Mouse (Mus musculus) CD4-positive, CD25-positive, alpha-beta regulatory T cell (primary cell): ENCODE data around the gene Aifm1. TPM values are rescaled to one million over a fixed set of nuclear protein-coding genes. Genes with fewer than 3 reads are reported as not detected.

Experiments
- polyA plus RNA-seq: library from polyadenylated mRNA; unstranded; fragments of 100-300 nt; shearing (Covaris generic); gene quantifications from one replicate; pipeline ENCODE4 v1.2.1, GENCODE M21; 2017

The Aifm1 gene
- polyA plus RNA-seq: 44.2 TPM

DNA sequence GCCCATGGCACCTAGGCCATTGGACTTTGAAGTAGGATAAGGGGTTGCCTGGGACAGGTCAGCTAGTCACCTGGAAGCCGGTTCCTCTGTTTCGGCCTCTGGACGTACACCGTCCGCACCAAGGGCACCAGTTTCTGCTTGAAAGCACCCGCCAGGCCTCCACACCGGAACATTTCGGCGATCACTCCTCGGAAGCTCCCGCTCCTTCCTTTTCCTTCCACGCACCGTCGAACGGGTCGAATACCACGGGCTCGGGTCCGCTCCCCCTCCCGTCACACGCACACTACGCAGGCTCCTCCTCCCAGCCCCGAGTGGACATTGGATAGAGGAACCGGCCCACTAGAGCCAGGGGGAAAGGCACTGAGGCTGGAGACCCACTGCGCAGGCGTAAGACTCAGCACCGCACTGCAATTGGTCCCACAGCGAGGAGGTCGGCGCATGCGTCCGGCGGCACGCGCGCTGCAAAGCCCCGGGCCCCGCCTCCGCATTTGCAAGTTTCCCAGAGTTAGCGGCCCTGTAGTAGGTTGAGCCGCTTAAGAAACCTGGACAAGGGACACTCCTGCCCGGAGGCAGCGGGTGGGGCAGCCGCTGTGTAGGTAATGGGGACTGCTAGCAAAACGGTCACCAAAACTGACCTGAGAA is at the start of gene Aifm1:
TSS of gene Aifm1 (minus strand) at position 398 of the 642 bp plus-strand sequence.

DNA sequence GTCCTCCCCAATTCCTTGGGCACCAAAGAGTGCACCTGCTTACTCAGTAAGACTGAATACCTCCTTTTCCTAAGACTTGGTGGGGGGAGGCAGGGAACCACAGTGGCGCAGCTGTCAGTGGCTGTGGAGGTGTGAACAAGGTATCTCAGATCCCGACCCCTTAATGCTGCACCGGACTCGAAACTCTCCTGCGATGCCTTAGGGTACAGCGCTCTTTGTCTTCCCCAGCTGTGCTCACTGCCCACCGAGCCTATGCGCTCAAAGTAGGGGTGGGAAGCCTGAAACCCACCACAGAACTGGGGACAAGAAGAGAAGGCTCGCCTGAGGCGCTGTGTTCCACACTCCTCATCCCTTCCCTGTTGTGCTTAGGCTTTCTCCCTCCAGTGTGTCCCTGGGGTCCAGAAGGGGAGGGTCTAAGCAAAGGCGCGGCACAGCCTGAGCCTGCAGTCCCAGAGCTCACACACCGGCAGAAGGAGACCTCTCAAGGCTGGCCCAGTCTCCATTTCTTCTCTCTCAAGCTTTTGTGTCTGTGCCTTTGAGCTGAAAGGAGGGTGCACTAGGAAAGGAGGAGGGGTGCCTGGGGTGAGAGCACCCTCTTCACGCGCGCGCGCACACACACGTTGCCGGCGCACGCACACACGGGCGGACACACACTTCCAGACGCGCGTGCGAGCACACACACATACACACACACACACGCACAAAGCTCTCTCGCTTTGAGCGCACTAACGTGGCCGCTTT is 5.6 kb upstream of the Aifm1 start, which contains the start of gene Rab33a:
TSS of gene Rab33a (plus strand) at position 478 of the 741 bp plus-strand sequence.

DNA sequence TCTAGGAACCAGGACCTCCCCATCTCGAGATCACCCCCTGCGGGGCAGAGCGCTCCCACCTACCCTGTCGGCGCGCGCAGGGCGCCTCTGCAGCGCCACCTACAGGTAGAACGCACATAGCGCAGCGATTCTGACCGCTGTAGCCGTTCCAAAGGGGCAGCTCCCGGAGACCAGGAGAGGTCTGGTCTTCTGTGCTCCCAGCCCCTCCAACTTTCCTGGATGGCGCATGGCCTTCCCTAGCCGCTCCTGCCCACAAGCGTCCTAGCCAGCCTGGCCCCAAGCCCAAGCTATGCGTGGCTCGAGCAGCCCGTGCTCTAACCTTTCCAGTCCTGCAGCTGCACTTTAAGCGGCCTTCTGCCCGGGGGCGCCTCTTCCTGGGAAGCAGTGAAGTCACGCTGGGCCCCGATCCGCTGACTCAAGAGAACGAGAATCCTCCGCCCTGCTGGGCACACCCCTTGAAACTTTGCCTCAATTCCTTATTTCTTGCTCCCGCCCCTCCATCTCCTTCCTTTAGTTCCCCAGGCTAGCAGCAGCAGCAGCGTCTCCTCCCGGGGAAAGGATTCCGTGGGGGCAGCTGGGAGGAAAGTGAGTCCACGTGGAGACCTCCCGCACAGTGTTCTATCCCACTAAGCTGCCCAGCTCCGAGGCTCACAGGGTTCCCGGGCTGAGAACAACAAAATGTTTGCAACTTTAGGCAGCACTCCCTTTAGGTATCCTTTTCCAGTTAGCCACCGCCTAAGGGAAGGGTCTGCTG is 50.4 kb downstream of the Aifm1 start, which contains the start of gene Elf4:
TSS of gene Elf4 (minus strand) at position 379 of the 754 bp plus-strand sequence.

Other genes starting within 250 kb of the Aifm1 start
- 1.3 TPM for gene Bcorl1, start 172.2 kb downstream of the Aifm1 start, polyA plus RNA-seq
- gene Elf4, start 50.4 kb downstream of the Aifm1 start, polyA plus RNA-seq: 80.5 TPM
- gene Rab33a, start 5.7 kb upstream of the Aifm1 start, polyA plus RNA-seq: 0.41 TPM
- 12.6 TPM for gene Zfp280c, start 80.9 kb upstream of the Aifm1 start, polyA plus RNA-seq
- gene Slc25a14, start 109.8 kb upstream of the Aifm1 start, polyA plus RNA-seq: 9.8 TPM
- not detected for gene Gpr119, start 160.9 kb upstream of the Aifm1 start, polyA plus RNA-seq
- 18.0 TPM for gene Rbmx2, start 181.4 kb upstream of the Aifm1 start, polyA plus RNA-seq